Mouse (Mus musculus): ENCODE data around the gene Spns2. TPM values are rescaled to one million over a fixed set of nuclear protein-coding genes. Genes with fewer than 3 reads are reported as not detected.
"Not testable (repeated sequence)": the region's sequence is repeated elsewhere in the genome, so short reads cannot be mapped to it uniquely, and the experiment has no call there.

Gene Spns2
- polyA plus RNA-seq, 1 experiment from 2014 or later, result 4.6 TPM

- Histone ChIP-seq H3K9ac (ENCODE audit: low read length) (no peak overlapping the region), H3K4me1 (ENCODE audit: control insufficient read depth, insufficient read depth, low read length) (peaks cover 6% of the 10 kb centered on the region), H3K27ac (ENCODE audit: low read depth, low read length) (no peak overlapping the region), H3K4me2 (ENCODE audit: low read length) (no peak overlapping the region), H3K9me3 (replicated peaks; ENCODE audit: control insufficient read depth, low read length) (no peaks in the 10 kb centered on the region), H3K36me3 (ENCODE audit: control insufficient read depth, insufficient read depth, low read length) (peaks cover 93% of the 10 kb centered on the region), H3K4me3 (ENCODE audit: low read depth, low read length) (no peak overlapping the region), H3K27me3 (replicated peaks; ENCODE audit: control insufficient read depth, insufficient read depth, low read length) (no peaks in the 10 kb centered on the region)
- peak; percentile 24 for DNase-seq (ENCODE audit: low spot score)
- WGBS, result 90% methylated on average over 6 of the region's 6 CpGs
- ATAC-seq, result no peak
Measured at GRCm38 (mm10) chr11:72446311-72447105, 43.2 kb downstream of the Spns2 start.

GRCm38 (mm10) chr11:72440965-72441664, 48.6 kb downstream of the Spns2 start, which contains the start of gene Mybbp1a:
Gene Mybbp1a (plus strand): TSS chr11:72441355.
- Histone ChIP-seq H3K36me3 (ENCODE audit: control insufficient read depth, insufficient read depth, low read length) (peaks cover 39% of the 10 kb centered on the region), H3K27ac (ENCODE audit: low read depth, low read length) (peak within 1 kb of the TSS; percentile 92), H3K4me1 (ENCODE audit: control insufficient read depth, insufficient read depth, low read length) (peaks cover 6% of the 10 kb centered on the region), H3K4me3 (ENCODE audit: low read depth, low read length) (peak within 1 kb of the TSS; percentile 68), H3K4me2 (ENCODE audit: low read length) (peak within 1 kb of the TSS; percentile 84), H3K27me3 (replicated peaks; ENCODE audit: control insufficient read depth, insufficient read depth, low read length) (no peaks in the 10 kb centered on the region), H3K9me3 (replicated peaks; ENCODE audit: control insufficient read depth, low read length) (no peaks in the 10 kb centered on the region), H3K9ac (ENCODE audit: low read length) (peak within 1 kb of the TSS; percentile 80)
- ATAC-seq (peak; percentile 95), DNase-seq (ENCODE audit: low spot score) (peak; percentile 98)
- WGBS, result under 1% methylated on average over 46 of the region's 46 CpGs

GRCm38 (mm10) chr11:72440597-72440964, 49.1 kb downstream of the Spns2 start:
- Histone ChIP-seq H3K4me2 (ENCODE audit: low read length) (peak overlapping the region; percentile 84), H3K36me3 (ENCODE audit: control insufficient read depth, insufficient read depth, low read length) (peaks cover 33% of the 10 kb centered on the region), H3K9ac (ENCODE audit: low read length) (peak overlapping the region; percentile 80), H3K27ac (ENCODE audit: low read depth, low read length) (peak overlapping the region; percentile 92), H3K4me3 (ENCODE audit: low read depth, low read length) (peak overlapping the region; percentile 68)
- 48% methylated on average over 6 of the region's 6 CpGs for WGBS
- not testable (repeated sequence) for DNase-seq (ENCODE audit: low spot score); H3K4me1 ChIP-seq (ENCODE audit: control insufficient read depth, insufficient read depth, low read length); H3K9me3 ChIP-seq (replicated peaks; ENCODE audit: control insufficient read depth, low read length); H3K27me3 ChIP-seq (replicated peaks; ENCODE audit: control insufficient read depth, insufficient read depth, low read length)
- peak; percentile 38; the same call in 1 of the 2 replicates for ATAC-seq

GRCm38 (mm10) chr11:72438411-72438810, 51.3 kb downstream of the Spns2 start:
- ATAC-seq (no peak), DNase-seq (ENCODE audit: low spot score) (no peak)
- 72% methylated on average over 4 of the region's 4 CpGs for WGBS
- H3K36me3 ChIP-seq (ENCODE audit: control insufficient read depth, insufficient read depth, low read length), result peaks cover 12% of the 10 kb centered on the region
- peaks cover 6% of the 10 kb centered on the region for H3K4me1 ChIP-seq (ENCODE audit: control insufficient read depth, insufficient read depth, low read length)
- H3K27ac ChIP-seq (ENCODE audit: low read depth, low read length), result no peak overlapping the region
- H3K4me3 ChIP-seq (ENCODE audit: low read depth, low read length), result no peak overlapping the region
- no peak overlapping the region for H3K4me2 ChIP-seq (ENCODE audit: low read length)
- H3K9ac ChIP-seq (ENCODE audit: low read length), result no peak overlapping the region
- no peaks in the 10 kb centered on the region for H3K9me3 ChIP-seq (replicated peaks; ENCODE audit: control insufficient read depth, low read length)
- no peaks in the 10 kb centered on the region for H3K27me3 ChIP-seq (replicated peaks; ENCODE audit: control insufficient read depth, insufficient read depth, low read length)

DNA sequence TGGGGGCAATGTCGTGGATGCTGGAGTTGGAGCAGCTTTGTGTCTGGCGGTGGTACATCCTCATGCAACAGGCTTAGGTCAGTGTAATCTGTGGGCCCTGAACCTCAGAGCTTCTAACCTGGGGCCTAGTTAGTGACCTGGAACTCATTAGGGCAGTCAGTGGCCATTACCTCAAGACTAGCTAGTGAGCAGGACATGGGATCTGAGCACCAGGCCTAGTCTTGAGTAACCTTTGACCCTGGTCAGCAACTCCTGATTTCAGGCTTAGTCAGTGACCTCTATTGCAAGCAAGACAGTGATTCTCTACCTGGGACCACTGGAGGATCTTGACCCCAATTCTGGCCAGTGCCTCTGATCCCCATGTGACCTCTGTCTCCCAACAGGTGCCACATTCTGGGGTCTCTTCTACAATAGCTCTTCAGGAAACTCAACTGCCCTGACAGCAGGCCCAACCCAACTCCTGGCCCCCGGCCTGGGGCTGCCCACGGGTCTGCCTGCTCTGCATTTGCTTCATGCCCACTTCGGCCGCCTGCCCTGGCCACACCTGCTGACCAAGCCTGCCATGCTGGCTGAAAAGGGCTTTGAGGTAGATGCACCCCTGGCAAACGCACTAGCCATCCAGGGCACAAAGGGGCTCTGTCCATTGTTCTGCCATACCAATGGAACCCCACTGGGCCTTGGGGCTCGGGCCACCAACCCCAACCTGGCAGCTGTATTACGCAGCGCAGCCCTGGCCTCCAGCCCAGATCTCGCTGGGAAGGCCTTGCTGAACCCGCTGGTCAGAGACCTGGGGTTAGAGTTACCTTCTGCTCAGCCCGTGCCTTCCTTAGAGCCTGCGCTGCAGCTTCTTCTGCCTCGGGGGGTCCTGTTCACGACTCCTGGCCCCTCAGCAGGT, 52.7 kb downstream of the Spns2 start:
- H3K27ac ChIP-seq (ENCODE audit: low read depth, low read length), result no peak overlapping the region
- H3K9ac ChIP-seq (ENCODE audit: low read length), result no peak overlapping the region
- DNase-seq (ENCODE audit: low spot score), result no peak
- ATAC-seq, result no peak
- WGBS, result 71% methylated on average over 16 of the region's 16 CpGs
- H3K4me1 ChIP-seq (ENCODE audit: control insufficient read depth, insufficient read depth, low read length), result peaks cover 2% of the 10 kb centered on the region
- H3K36me3 ChIP-seq (ENCODE audit: control insufficient read depth, insufficient read depth, low read length), result no peaks in the 10 kb centered on the region
- H3K4me2 ChIP-seq (ENCODE audit: low read length), result no peak overlapping the region
- no peaks in the 10 kb centered on the region for H3K9me3 ChIP-seq (replicated peaks; ENCODE audit: control insufficient read depth, low read length)
- no peaks in the 10 kb centered on the region for H3K27me3 ChIP-seq (replicated peaks; ENCODE audit: control insufficient read depth, insufficient read depth, low read length)
- no peak overlapping the region for H3K4me3 ChIP-seq (ENCODE audit: low read depth, low read length)

GRCm38 (mm10) chr11:72436271-72436670, 53.4 kb downstream of the Spns2 start:
- Histone ChIP-seq H3K4me1 (ENCODE audit: control insufficient read depth, insufficient read depth, low read length) (no peaks in the 10 kb centered on the region), H3K36me3 (ENCODE audit: control insufficient read depth, insufficient read depth, low read length) (no peaks in the 10 kb centered on the region), H3K4me2 (ENCODE audit: low read length) (no peak overlapping the region), H3K27ac (ENCODE audit: low read depth, low read length) (no peak overlapping the region), H3K9ac (ENCODE audit: low read length) (no peak overlapping the region), H3K9me3 (replicated peaks; ENCODE audit: control insufficient read depth, low read length) (no peaks in the 10 kb centered on the region), H3K4me3 (ENCODE audit: low read depth, low read length) (no peak overlapping the region), H3K27me3 (replicated peaks; ENCODE audit: control insufficient read depth, insufficient read depth, low read length) (no peaks in the 10 kb centered on the region)
- 68% methylated on average over 5 of the region's 5 CpGs for WGBS
- DNase-seq (ENCODE audit: low spot score) (no peak), ATAC-seq (no peak)

- no peak overlapping the region for H3K4me3 ChIP-seq (ENCODE audit: low read depth, low read length)
- no peaks in the 10 kb centered on the region for H3K27me3 ChIP-seq (replicated peaks; ENCODE audit: control insufficient read depth, insufficient read depth, low read length)
- no peaks in the 10 kb centered on the region for H3K4me1 ChIP-seq (ENCODE audit: control insufficient read depth, insufficient read depth, low read length)
- DNase-seq (ENCODE audit: low spot score) (no peak), ATAC-seq (no peak)
- H3K36me3 ChIP-seq (ENCODE audit: control insufficient read depth, insufficient read depth, low read length), result no peaks in the 10 kb centered on the region
- no peaks in the 10 kb centered on the region for H3K9me3 ChIP-seq (replicated peaks; ENCODE audit: control insufficient read depth, low read length)
- H3K27ac ChIP-seq (ENCODE audit: low read depth, low read length), result no peak overlapping the region
- 39% methylated on average over 2 of the region's 2 CpGs for WGBS
- H3K4me2 ChIP-seq (ENCODE audit: low read length), result no peak overlapping the region
- H3K9ac ChIP-seq (ENCODE audit: low read length), result no peak overlapping the region
Measured at GRCm38 (mm10) chr11:72435694-72436045, 54.0 kb downstream of the Spns2 start.

DNA sequence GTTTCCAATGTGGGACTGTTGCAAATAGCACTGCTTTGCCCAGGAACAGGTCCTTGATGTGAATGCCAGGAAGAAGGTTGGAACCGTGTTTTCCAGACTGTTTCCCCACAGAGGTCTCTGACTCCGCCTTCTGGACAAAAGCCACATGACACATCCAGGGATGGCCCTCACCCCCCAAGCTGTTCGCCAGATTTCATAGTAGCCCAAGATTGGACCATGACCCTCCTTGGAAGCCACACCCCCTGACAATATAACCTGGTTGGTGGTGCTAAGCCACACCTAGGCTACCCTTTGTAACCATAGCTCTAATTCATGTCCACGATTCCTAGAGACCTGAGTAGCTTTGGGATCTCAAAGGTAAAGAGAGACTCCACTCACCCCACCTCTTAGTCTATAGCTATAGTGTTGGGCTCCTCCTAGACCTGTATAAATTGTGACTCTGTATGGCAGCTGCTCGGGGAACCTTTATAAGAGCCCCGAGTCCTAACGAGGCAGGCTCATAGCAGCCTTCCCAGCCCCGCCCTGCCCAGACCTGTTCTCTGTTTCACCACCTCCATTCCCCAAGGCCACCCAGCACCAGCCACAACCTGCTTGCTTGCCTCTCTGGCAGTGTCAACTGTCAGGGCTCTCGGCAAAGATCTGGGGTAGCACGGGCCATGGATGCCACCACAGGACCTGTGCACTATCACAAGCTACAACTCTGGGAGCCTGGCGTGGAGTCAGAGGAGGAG, 54.6 kb downstream of the Spns2 start, which contains the start of gene Ggt6:
Gene Ggt6, plus strand, starts transcription at position 564 of the 731 bp plus-strand sequence.
- no peak within 1 kb of the TSS for H3K4me2 ChIP-seq (ENCODE audit: low read length)
- no peaks in the 10 kb centered on the region for H3K36me3 ChIP-seq (ENCODE audit: control insufficient read depth, insufficient read depth, low read length)
- no peak within 1 kb of the TSS for H3K4me3 ChIP-seq (ENCODE audit: low read depth, low read length)
- no peak within 1 kb of the TSS for H3K27ac ChIP-seq (ENCODE audit: low read depth, low read length)
- no peaks in the 10 kb centered on the region for H3K9me3 ChIP-seq (replicated peaks; ENCODE audit: control insufficient read depth, low read length)
- ATAC-seq (no peak), DNase-seq (ENCODE audit: low spot score) (no peak)
- H3K9ac ChIP-seq (ENCODE audit: low read length), result no peak within 1 kb of the TSS
- H3K27me3 ChIP-seq (replicated peaks; ENCODE audit: control insufficient read depth, insufficient read depth, low read length), result no peaks in the 10 kb centered on the region
- no peaks in the 10 kb centered on the region for H3K4me1 ChIP-seq (ENCODE audit: control insufficient read depth, insufficient read depth, low read length)
- WGBS, result 66% methylated on average over 11 of the region's 11 CpGs

Measured in forebrain, embryonic 14.5 days (tissue).